Mouse (Mus musculus) heart, adult 9 months (tissue): ENCODE measurements around the gene Gm42957.
"Not testable (repeated sequence)": the region's sequence is repeated elsewhere in the genome, so short reads cannot be mapped to it uniquely, and the experiment has no call there.

Experiments used
- DNase-seq, 2 experiments: peaks; one replicate each; pipeline ENCODE4 v3.0.0; 2022; ENCODE audit warnings: low spot score in 2 of 2

Gm42957 gene

GRCm38 (mm10) chr3:96634928-96635879 lies at the start of gene Gm42957, which contains the start of gene Pex11b:
Gm42957 (plus strand) TSS chr3:96635474.
Pex11b (plus strand) TSS chr3:96635376.
- DNase-seq = peak; percentile 89 to 92

GRCm38 (mm10) chr3:96590657-96591056 lies 44.6 kb upstream of the Gm42957 start:
- no peak for DNase-seq

DNA sequence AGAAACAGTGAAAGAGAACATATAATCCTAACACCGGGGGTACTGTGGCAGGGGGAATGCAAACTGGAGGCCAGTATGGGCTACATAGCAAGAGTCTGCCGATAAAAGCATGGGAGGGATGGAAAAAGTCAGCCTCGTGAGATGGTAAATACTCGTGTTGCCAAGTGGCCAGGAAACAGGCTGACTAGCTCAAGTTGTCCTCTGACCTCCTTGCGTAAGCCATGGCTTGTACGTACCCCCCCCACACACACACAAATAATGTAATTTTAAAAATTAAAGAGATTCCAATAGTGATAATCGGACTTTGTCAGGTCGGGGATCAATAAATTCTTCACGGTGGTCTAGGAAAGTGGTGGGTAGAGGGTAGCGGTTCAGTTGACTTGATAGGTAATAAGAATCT lies 41.9 kb upstream of the Gm42957 start:
- no peak for DNase-seq

DNA sequence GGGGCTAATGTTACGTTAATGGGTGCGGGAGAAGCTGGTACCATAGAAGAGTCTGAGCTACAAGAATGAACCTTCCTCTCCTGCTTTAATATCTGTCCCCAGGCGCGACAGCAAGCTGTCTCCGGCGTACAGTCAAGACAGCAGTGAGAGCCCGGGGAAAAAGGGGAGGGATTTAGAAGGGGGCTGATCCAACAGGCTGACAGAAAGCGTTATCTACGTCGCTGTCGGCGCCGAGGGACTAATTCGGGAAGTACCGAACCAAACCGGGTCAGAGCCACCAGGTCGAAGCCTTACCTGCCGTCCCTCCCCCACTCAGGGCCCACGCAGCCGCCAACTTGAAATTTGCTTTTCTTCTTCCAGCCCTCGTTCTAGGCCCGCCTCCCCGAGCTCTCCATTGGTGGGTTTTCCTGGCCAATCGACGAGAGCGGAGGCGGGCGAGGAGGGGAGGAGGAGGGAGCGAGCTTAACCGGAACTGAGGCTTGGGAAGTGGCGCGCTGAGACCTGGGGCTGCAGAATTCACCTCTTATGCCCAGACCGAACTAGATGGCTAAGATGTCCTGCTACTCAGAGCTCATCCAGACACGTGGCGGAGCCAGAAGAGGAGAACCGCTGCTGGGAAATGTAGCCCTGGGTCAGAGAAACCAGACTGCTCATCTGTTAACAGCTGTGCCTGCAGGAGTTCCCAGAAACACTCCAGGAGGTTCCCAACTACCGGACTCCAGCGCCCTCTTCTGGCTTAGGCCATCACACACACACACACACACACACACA lies 41.3 kb upstream of the Gm42957 start, which contains the start of gene Polr3gl:
TSS of gene Polr3gl (minus strand) at position 392 of the 771 bp plus-strand sequence.
- peak; percentile 95 to 96 for DNase-seq

DNA sequence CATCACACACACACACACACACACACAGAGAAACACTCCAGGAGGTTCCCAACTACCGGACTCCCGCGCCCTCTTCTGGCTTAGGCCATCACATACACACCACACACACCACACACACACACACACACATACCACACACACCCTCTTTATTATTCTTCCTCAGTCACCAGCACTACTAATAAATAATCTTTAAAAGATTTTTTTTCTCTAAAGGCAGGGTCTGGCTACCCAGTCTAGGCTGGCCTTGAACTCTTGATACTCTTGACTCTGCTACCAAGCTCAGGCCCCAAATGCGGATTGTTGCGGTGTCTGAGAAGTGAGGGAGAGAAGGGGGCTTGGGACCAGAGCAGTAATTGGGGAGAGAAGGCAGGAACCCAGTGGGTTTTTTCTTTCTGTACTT lies 40.4 kb upstream of the Gm42957 start:
- DNase-seq = no peak

GRCm38 (mm10) chr3:96595661-96596060 lies 39.6 kb upstream of the Gm42957 start:
- no peak for DNase-seq

DNA sequence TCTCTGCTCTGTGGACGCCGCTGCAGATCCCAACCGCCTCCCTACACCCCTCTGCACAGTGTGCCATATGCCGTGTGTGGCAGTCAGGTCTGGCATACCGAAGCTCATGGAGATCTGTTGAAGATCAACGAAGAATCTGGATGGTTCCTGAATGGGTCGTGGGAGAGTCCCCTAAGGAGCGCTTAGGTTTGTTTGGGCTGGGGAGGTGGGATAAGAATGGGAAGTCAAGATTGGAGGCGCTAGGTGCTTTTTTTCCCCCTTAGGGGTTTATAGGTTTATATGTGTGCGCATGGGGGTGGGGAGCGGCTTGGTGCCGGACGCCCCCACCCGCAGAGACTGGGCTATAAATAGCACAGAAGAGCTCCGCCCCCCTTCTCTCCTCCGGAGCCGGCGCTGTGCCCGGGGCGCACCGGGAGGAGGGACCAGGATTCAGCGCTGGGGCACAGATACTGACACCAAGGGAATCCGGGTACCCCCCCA lies 39.0 kb upstream of the Gm42957 start, which contains the start of gene Ankrd34a:
TSS of gene Ankrd34a (plus strand) at position 409 of the 480 bp plus-strand sequence.
- DNase-seq = peak; percentile 56 to 65

- no peak for DNase-seq
Observed at GRCm38 (mm10) chr3:96596855-96597254, 38.4 kb upstream of the Gm42957 start.

GRCm38 (mm10) chr3:96597435-96597891 lies 37.8 kb upstream of the Gm42957 start:
- peak in 1 of 2 experiments; percentile 36 for DNase-seq

DNA sequence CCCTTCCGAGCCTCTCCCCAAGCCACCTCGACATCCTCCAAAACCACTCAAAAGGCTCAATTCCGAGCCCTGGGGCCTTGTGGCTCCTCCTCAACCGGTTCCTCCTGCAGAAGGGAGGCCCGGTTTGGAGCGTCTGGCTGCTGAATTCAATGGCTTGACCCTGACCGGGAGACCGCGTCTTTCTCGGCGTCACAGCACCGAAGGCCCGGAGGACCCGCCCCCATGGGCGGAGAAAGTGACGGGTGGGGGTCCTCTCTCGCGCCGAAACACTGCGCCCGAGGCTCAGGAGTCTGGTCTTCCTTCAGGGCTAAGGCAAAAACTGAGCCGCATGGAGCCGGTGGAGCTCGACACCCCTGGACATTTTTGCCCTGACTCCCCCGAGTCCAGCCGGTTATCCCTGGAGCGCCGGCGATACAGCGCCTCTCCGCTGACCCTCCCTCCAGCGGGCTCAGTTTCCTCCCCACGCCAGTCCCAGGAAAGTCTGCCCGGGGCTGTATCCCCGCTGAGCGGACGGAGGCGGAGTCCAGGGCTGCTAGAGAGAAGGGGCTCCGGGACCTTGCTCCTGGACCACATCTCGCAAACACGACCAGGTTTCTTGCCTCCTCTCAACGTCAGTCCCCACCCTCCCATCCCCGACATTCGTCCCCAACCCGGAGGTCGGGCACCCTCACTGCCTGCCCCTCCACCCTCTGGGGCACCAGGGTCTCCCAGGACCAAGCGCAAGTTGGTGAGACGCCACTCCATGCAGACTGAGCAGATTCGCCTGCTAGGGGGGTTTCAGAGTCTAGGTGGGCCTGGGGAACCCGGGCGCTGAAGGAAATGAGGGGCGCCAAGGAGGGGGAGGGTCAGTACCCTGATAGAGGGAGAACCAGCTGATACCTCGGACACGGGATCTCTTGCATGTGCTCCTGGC lies 36.9 kb upstream of the Gm42957 start:
- DNase-seq = peak; percentile 85 to 88

- DNase-seq = no peak
Observed at GRCm38 (mm10) chr3:96599069-96599393, 36.2 kb upstream of the Gm42957 start.

- DNase-seq = no peak
Observed at GRCm38 (mm10) chr3:96599411-96599810, 35.9 kb upstream of the Gm42957 start.

GRCm38 (mm10) chr3:96600639-96601250 lies 34.5 kb upstream of the Gm42957 start, which contains the start of gene Lix1l:
Lix1l (plus strand) TSS chr3:96601149.
- DNase-seq = peak; percentile 97 to 98

DNA sequence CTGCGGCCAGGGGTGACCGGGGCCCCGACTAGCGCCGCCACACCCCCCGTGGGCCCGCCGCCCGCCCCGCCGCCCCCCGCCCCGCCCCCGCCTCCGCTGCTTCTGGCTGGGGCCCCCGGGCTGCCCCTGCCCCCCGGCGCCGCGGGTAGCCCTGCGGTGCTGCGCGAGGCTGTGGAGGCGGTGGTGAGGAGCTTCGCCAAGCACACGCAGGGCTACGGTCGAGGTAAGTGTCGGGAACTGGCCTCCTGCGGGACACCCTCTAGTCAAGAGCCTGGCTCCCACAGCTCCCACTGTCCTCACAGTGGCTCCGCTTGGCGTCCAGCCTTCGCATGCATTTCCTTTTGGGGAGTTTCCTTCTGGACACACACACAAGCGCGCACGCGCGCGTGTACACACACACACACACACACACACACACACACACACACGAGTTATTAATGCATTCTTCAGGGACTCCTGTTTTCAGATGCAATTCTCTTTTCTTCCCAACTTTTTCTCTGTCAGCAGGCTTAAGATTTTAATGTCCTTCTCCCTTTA lies 34.0 kb upstream of the Gm42957 start:
- DNase-seq = peak; percentile 83

DNA sequence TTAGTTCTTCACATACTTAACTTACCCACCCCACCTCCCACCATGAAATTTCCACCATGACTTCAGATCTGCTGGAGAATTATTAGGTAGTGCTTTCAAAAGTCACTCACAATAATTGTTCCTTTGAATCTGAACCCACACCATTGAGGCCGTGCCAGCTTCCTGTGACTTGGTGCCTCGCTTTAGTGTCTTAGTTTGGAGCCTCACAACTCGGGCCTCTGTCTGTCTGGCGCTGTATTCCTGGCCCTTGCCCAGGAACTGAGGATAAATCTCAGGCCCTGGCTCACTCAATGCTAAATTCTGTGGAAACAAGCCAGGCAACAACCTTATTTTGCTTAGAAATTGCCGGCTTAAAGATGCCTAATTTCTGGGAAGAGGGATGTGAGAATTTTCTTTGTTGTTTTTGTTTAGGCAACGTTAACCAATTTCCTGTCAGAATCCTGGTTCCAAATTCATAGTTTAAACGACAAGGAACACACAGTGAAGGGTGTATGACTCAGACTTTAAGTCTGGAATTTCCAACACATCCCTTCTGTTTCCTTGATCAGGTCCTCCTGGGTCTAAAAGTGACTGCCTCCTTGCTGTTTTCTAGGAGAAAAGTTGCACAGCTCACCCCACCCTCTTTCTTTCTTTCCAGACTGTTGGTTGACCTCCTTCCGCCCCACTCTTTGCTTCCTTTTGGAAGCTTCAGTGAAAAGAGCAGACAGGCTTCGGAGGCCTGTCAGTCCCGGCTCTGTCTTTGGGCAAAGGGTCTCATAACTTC lies 33.2 kb upstream of the Gm42957 start:
- DNase-seq = peak; percentile 39 to 47

DNA sequence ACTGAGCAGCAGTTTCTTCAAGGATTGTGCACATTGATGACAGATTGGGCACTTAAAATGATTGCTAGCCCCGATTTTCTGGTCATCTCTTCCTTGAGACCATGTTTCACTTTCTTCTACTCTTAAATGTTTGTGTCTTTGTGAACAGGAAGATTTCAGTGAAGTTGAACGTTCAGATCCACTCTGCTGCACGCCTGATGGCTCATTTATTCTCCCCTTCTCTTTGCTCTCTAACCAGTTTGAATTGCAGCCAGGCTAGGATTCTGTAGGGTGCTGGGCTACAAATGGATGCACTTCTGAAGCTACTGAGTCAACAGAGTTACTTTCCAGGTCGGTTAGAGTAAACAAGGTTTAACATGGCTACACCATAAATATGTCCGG lies 32.6 kb upstream of the Gm42957 start:
- no peak for DNase-seq

DNA sequence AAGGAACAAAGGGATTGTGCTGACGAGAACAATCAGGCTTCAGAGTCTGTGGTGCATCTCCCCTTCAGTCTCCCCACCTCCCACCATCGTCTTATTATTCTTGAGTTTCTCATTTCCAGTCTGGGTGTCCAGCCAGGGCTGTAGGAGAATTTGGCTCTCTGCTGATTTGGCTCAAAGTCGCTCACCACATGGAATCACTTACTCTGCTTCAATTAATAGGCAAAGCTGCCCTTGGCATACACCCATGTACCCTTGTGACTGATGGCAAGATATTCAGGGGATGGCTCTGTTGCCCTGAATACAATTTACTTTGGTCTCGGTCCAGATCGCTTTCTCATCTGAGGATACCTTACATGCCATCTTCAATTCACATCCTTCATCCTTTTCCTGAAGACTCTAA lies 32.0 kb upstream of the Gm42957 start:
- DNase-seq = no peak

DNA sequence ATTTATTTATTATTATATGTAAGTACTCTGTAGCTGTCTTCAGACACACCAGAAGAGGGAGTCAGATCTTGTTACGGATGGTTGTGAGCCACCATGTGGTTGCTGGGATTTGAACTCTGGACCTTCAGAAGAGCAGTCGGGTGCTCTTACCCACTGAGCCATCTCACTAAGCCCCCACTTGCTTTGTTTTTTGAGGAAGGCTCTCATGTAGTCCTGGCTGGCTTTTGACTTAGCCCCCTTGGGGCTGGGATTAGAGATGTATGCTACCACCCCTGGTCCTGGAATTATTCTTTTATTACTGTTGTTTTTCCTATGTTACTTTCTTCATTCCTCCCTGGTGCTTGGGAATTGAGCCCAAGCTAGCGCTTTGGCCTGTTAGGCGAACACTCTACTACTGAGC lies 29.3 kb upstream of the Gm42957 start:
- not testable (repeated sequence) for DNase-seq

DNA sequence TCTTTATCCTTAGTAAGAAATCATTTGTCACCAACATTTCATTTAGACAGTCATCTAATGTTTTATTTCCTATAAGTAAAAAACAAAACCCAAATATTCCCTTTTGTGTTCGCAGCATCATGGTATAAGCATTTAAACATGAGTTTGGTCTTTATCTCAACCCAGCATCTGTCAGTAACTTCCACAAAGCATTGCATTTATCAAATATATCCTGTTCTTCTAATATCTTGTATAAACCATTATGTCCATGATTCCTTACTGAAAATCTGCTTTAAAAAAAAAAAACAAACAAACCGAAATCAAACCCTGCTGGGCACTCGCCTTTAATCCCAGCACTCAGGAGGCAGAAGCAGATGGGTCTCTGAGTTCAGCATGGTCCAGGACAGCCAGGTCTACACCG lies 28.7 kb upstream of the Gm42957 start:
- DNase-seq = no peak

GRCm38 (mm10) chr3:96617941-96618340 lies 17.3 kb upstream of the Gm42957 start:
- no peak for DNase-seq
